Mouse (Mus musculus): ENCODE data around the gene Foxk2. TPM values are rescaled to one million over a fixed set of nuclear protein-coding genes. Genes with fewer than 3 reads are reported as not detected.

The Foxk2 gene
- 10 to 100 TPM; 17.4 to 20.9 TPM for polyA plus RNA-seq (2017; shearing (Covaris generic))

DNA sequence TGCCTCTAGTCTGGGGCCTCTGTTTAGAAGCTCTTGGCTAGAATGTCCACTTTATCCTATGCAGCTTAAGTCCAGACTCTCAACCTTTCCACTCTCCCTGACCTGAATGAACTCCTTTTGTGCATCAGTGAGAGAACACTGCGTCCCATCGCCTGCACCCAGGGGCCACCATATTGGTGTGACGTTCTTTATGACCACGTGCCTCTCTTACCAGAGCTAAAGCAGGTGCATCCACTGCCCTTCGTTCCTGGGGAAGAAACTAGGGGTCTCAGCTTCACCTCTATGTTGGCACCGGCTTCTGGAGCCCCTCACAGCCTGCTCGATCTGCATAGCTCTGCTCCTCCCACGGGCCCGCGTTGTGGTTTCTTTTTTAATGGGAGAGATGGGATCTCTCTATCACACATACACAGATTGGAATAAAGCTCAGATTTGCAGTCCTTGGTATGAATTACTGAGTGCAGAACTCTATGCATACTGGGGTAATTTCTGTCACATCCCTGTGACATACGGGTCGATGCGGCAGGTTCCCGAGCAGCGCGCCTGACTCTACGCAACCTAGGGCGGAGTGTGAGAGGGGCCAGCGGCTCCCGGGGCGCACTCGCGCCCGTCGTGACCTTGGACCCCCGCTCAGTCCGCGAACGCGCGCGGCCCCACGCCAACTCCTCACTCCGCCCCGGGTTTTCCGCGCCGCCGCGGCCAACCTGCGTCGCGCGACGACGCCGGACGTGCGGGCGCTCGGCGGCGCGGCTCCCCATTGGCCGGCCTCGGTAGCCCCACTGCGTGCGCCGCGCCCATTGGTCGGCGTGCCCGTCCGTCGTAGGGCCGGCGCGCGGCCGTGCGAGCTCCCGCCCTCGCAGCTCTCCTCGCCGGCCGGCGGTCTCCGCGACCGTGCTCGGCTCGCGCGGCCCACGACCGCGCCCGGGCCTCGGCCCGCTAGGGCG, at the start of gene Foxk2:
Gene Foxk2 (plus strand): TSS at position 831 of the 941 bp plus-strand sequence.

GRCm38 (mm10) chr11:121229018-121229439, 30.8 kb upstream of the Foxk2 start, which contains the start of gene Cybc1:
Gene Cybc1 (minus strand): TSS chr11:121229322.

GRCm38 (mm10) chr11:121236564-121237344, 23.0 kb upstream of the Foxk2 start, which contains the start of gene Narf:
Gene Narf (plus strand): TSS chr11:121237253.

GRCm38 (mm10) chr11:121354091-121354707, 94.4 kb downstream of the Foxk2 start, which contains the start of gene Wdr45b:
Gene Wdr45b (minus strand): TSS chr11:121354445.

Other genes with a start within 250 kb of the Foxk2 start
- gene Cd7, start 220.6 kb upstream of the Foxk2 start, polyA plus RNA-seq (2017; shearing (Covaris generic)), result 10 to 100 TPM; 74.6 to 85.2 TPM
- not detected for gene Sectm1b, start 196.4 kb upstream of the Foxk2 start, polyA plus RNA-seq (2017; shearing (Covaris generic))
- gene Sectm1a, start 178.8 kb upstream of the Foxk2 start, polyA plus RNA-seq (2017; shearing (Covaris generic)), result not detected
- 1 to 10 TPM in 1 of 2 experiments, not detected in 1; 1.9 TPM for gene Tex19.2, start 141.3 kb upstream of the Foxk2 start, polyA plus RNA-seq (2017; shearing (Covaris generic))
- gene Tex19.1, start 113.8 kb upstream of the Foxk2 start, polyA plus RNA-seq (2017; shearing (Covaris generic)), result not detected
- gene Uts2r, start 99.7 kb upstream of the Foxk2 start, polyA plus RNA-seq (2017; shearing (Covaris generic)), result under 1 TPM in 1 of 2 experiments, not detected in 1; 0.98 TPM
- 1 to 10 TPM; 2.6 to 3.7 TPM for gene Hexdc, start 55.6 kb upstream of the Foxk2 start, polyA plus RNA-seq (2017; shearing (Covaris generic))
- gene Ogfod3, start 55.3 kb upstream of the Foxk2 start, polyA plus RNA-seq (2017; shearing (Covaris generic)), result 10 to 100 TPM in 1 of 2 experiments, 1 to 10 TPM in 1; 5.7 to 13.2 TPM
- gene Cybc1, start 30.7 kb upstream of the Foxk2 start, polyA plus RNA-seq (2017; shearing (Covaris generic)), result 100 to 1,000 TPM; 108 to 143 TPM
- gene Narf, start 22.7 kb upstream of the Foxk2 start, polyA plus RNA-seq (2017; shearing (Covaris generic)), result 10 to 100 TPM; 21.9 to 31.5 TPM
- gene Wdr45b, start 94.5 kb downstream of the Foxk2 start, polyA plus RNA-seq (2017; shearing (Covaris generic)), result 10 to 100 TPM; 37.7 to 43.6 TPM
- 1 to 10 TPM in 1 of 2 experiments, under 1 TPM in 1; 0.22 to 1.5 TPM for gene Rab40b, start 128.3 kb downstream of the Foxk2 start, polyA plus RNA-seq (2017; shearing (Covaris generic))
- under 1 TPM; 0.29 to 0.92 TPM for gene Fn3krp, start 161.4 kb downstream of the Foxk2 start, polyA plus RNA-seq (2017; shearing (Covaris generic))
- gene Fn3k, start 174.9 kb downstream of the Foxk2 start, polyA plus RNA-seq (2017; shearing (Covaris generic)), result under 1 TPM in 1 of 2 experiments, not detected in 1; 0.45 TPM
- gene Tbcd, start 192.0 kb downstream of the Foxk2 start, polyA plus RNA-seq (2017; shearing (Covaris generic)), result 10 to 100 TPM; 42.8 to 48.2 TPM